Mouse (Mus musculus) midbrain, embryonic 14.5 days (tissue): ENCODE data around the gene Prkn. TPM values are rescaled to one million over a fixed set of nuclear protein-coding genes. Genes with fewer than 3 reads are reported as not detected.

Experiments
- ATAC-seq: fragments of 200-750 bp; cut with Nextera tagmentation; 2 replicates; pipeline ENCODE4 v1.8.0; 2017; ENCODE audit warnings: moderate number of reproducible peaks, moderate library complexity; ENCODE audit not compliant: low FRiP score, low TSS enrichment
- DNase-seq: peaks from one replicate; pipeline ENCODE4 v3.0.0-alpha.2; 2015
- H3K27ac ChIP-seq: fragments of 300-500 bp; sonication (generic); replicated peaks from 2 replicates; pipeline ENCODE4 v1.5.1; 2014; ENCODE audit warnings: mild to moderate bottlenecking, low read depth, low read length, moderate library complexity
- H3K27me3 ChIP-seq: fragments of 300-500 bp; sonication (generic); 2 replicates; pipeline ENCODE4 v1.6.1; 2014; ENCODE audit warnings: low read length, control low read depth, mixed read lengths; ENCODE audit not compliant: control insufficient read depth, insufficient read depth
- H3K36me3 ChIP-seq: fragments of 300-500 bp; sonication (generic); 2 replicates; pipeline ENCODE4 v1.6.1; 2014; ENCODE audit warnings: low read length, control low read depth; ENCODE audit not compliant: control insufficient read depth, insufficient read depth
- H3K4me1 ChIP-seq: fragments of 300-500 bp; sonication (generic); 2 replicates; pipeline ENCODE4 v1.6.1; 2014; ENCODE audit warnings: mild to moderate bottlenecking, antibody characterized with exemption, low read length, control low read depth; ENCODE audit not compliant: control insufficient read depth, insufficient read depth
- H3K4me2 ChIP-seq: fragments of 300-500 bp; sonication (generic); 2 replicates; pipeline ENCODE4 v1.6.1; 2014; ENCODE audit warnings: mild to moderate bottlenecking, low read length, moderate library complexity
- H3K4me3 ChIP-seq: fragments of 300-500 bp; sonication (generic); replicated peaks from 2 replicates; pipeline ENCODE4 v1.5.1; 2014; ENCODE audit warnings: low read depth, low read length
- H3K9ac ChIP-seq: fragments of 300-500 bp; sonication (generic); replicated peaks from 2 replicates; pipeline ENCODE4 v1.6.1; 2014; ENCODE audit warnings: mild to moderate bottlenecking, low read length, moderate library complexity
- H3K9me3 ChIP-seq: fragments of 300-500 bp; sonication (generic); 2 replicates; pipeline ENCODE4 v1.6.1; 2016; ENCODE audit warnings: low read length, control low read depth, mixed read lengths; ENCODE audit not compliant: control insufficient read depth
- WGBS: fragments of 180-500 bp; shearing (Covaris S2); extraction: QIAGEN DNeasy Blood & Tissue Kit; methylation state at CpG from one replicate; pipeline ENCODE4 v1.1.7; 2014; 5-methylcytosine and 5-hydroxymethylcytosine counted together
- polyA plus RNA-seq: library from polyadenylated mRNA; unstranded; fragments of >200 nt; fragmentation: Nextera tagmentation; extraction: Ambion mirVana; gene quantifications from 2 replicates; pipeline ENCODE4 v1.2.1, GENCODE M21; 2014

Gene Prkn
- polyA plus RNA-seq, 1 experiment from 2014 or later = 4.4 TPM

GRCm38 (mm10) chr17:11962808-11963207, 1122.6 kb downstream of the Prkn start:
- ATAC-seq = no peak
- Histone ChIP-seq H3K4me2 (peak overlapping the region; percentile 29), H3K27ac (peak overlapping the region; percentile 58), H3K9ac (no peak overlapping the region), H3K9me3 (no peaks in the 10 kb centered on the region; the same call in 1 of the 2 replicates), H3K36me3 (no peaks in the 10 kb centered on the region), H3K27me3 (no peaks in the 10 kb centered on the region), H3K4me3 (no peak overlapping the region), H3K4me1 (peaks cover 4% of the 10 kb centered on the region; the same call in 1 of the 2 replicates)
- peak; percentile 68 for DNase-seq
- 35% methylated on average over 11 of the region's 11 CpGs for WGBS

GRCm38 (mm10) chr17:11970160-11970559, 1130.0 kb downstream of the Prkn start:
- H3K4me3 ChIP-seq = no peak overlapping the region
- H3K9me3 ChIP-seq = no peaks in the 10 kb centered on the region
- H3K27ac ChIP-seq = no peak overlapping the region
- no peaks in the 10 kb centered on the region for H3K27me3 ChIP-seq
- 82% methylated on average over 1 of the region's 1 CpGs for WGBS
- H3K9ac ChIP-seq = no peak overlapping the region
- no peak overlapping the region for H3K4me2 ChIP-seq
- no peak for ATAC-seq
- H3K36me3 ChIP-seq = no peaks in the 10 kb centered on the region
- 0 out of 2 replicates have a peak, but pooled peaks cover 4% of the 10 kb centered on the region for H3K4me1 ChIP-seq
- DNase-seq = no peak

- DNase-seq = peak; percentile 81
- Histone ChIP-seq H3K4me3 (no peak overlapping the region), H3K36me3 (no peaks in the 10 kb centered on the region), H3K9ac (no peak overlapping the region; the same call in 1 of the 2 replicates), H3K4me1 (0 out of 2 replicates have a peak, but pooled peaks cover 4% of the 10 kb centered on the region), H3K27ac (peak overlapping the region; percentile 56), H3K4me2 (peak overlapping the region; percentile 41), H3K27me3 (no peaks in the 10 kb centered on the region), H3K9me3 (no peaks in the 10 kb centered on the region)
- no peak for ATAC-seq
- 8% methylated on average over 9 of the region's 9 CpGs for WGBS
These were observed 1132.4 kb downstream of the Prkn start for GRCm38 (mm10) chr17:11972550-11972949.

- Histone ChIP-seq H3K36me3 (no peaks in the 10 kb centered on the region), H3K27ac (no peak overlapping the region), H3K9ac (no peak overlapping the region), H3K4me3 (no peak overlapping the region), H3K4me1 (peaks cover 5% of the 10 kb centered on the region; the same call in 1 of the 2 replicates), H3K4me2 (no peak overlapping the region), H3K27me3 (no peaks in the 10 kb centered on the region), H3K9me3 (no peaks in the 10 kb centered on the region)
- DNase-seq (no peak), ATAC-seq (no peak)
- 49% methylated on average over 13 of the region's 13 CpGs for WGBS
These were observed 1133.0 kb downstream of the Prkn start for GRCm38 (mm10) chr17:11972969-11973787.

- Histone ChIP-seq H3K9ac (no peak overlapping the region), H3K36me3 (no peaks in the 10 kb centered on the region), H3K4me3 (no peak overlapping the region), H3K4me1 (peaks cover 11% of the 10 kb centered on the region), H3K27me3 (no peaks in the 10 kb centered on the region), H3K27ac (no peak overlapping the region), H3K4me2 (no peak overlapping the region), H3K9me3 (no peaks in the 10 kb centered on the region)
- peak; percentile 84 for DNase-seq
- WGBS = 37% methylated on average over 7 of the region's 7 CpGs
- no peak for ATAC-seq
These were observed 1135.0 kb downstream of the Prkn start for GRCm38 (mm10) chr17:11975062-11975607.

DNA sequence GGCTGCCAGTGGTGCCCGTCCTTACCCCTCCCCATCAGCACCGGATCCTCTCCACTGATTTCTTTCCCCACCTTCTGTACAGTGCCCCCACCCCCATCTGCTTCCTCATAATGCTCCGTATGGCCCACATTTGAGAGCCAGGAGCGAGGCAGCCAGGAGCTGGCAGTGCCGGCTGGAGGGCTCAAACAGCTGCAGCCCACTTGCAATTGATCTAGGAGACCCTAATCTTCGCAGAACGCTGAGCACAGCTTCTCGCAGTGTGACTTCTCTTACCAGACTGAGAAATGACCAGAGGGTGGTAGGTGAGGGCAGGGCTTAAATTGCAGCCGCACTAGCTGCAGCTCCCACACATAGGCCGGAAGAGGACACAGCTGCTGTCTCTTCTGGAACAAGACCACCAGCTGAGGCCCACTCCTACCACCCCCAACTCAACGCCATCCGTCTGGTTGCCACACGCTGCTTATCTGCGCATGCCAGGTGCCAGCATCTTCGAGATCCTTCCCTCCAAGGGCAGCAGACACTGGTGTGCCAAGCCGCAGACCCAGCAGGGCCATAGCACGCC, 1138.2 kb downstream of the Prkn start:
- no peak overlapping the region for H3K4me3 ChIP-seq
- peaks cover 7% of the 10 kb centered on the region for H3K4me1 ChIP-seq
- peak; percentile 58 for DNase-seq
- H3K9ac ChIP-seq = no peak overlapping the region; the same call in 1 of the 2 replicates
- no peaks in the 10 kb centered on the region for H3K9me3 ChIP-seq
- H3K27me3 ChIP-seq = no peaks in the 10 kb centered on the region
- H3K4me2 ChIP-seq = peak overlapping the region; percentile 24; the same call in 1 of the 2 replicates
- 22% methylated on average over 17 of the region's 17 CpGs for WGBS
- ATAC-seq = peak; percentile 50; the same call in 1 of the 2 replicates
- H3K36me3 ChIP-seq = no peaks in the 10 kb centered on the region
- H3K27ac ChIP-seq = 0 out of 2 replicates have a peak overlapping the region, but pooled peaks have one; percentile 6

GRCm38 (mm10) chr17:11981666-11982065, 1141.5 kb downstream of the Prkn start:
- Histone ChIP-seq H3K27me3 (no peaks in the 10 kb centered on the region), H3K27ac (no peak overlapping the region), H3K9me3 (no peaks in the 10 kb centered on the region), H3K4me1 (peaks cover 7% of the 10 kb centered on the region), H3K4me2 (no peak overlapping the region), H3K36me3 (no peaks in the 10 kb centered on the region), H3K9ac (no peak overlapping the region), H3K4me3 (no peak overlapping the region)
- ATAC-seq (no peak), DNase-seq (no peak)
- WGBS = 83% methylated on average over 9 of the region's 9 CpGs

- ATAC-seq (no peak), DNase-seq (no peak)
- H3K36me3 ChIP-seq = no peaks in the 10 kb centered on the region
- H3K4me3 ChIP-seq = no peak overlapping the region
- 83% methylated on average over 14 of the region's 14 CpGs for WGBS
- H3K27ac ChIP-seq = no peak overlapping the region
- no peaks in the 10 kb centered on the region for H3K4me1 ChIP-seq
- no peak overlapping the region for H3K9ac ChIP-seq
- no peak overlapping the region for H3K4me2 ChIP-seq
- no peaks in the 10 kb centered on the region for H3K27me3 ChIP-seq
- H3K9me3 ChIP-seq = no peaks in the 10 kb centered on the region
These were observed 1148.1 kb downstream of the Prkn start for GRCm38 (mm10) chr17:11988110-11988837.
